Mouse (Mus musculus): ENCODE results near the gene Asb18. TPM values are rescaled to one million over a fixed set of nuclear protein-coding genes. Genes with fewer than 3 reads are reported as not detected.

Gene Asb18
- polyA plus RNA-seq (2015; fragmentation: Illumina TruSeq; extraction: RNeasy Lipid Tissue Mini Kit (QIAGEN cat#74804); ENCODE audit: insufficient read depth, low read depth, low replicate concordance): not detected

DNA sequence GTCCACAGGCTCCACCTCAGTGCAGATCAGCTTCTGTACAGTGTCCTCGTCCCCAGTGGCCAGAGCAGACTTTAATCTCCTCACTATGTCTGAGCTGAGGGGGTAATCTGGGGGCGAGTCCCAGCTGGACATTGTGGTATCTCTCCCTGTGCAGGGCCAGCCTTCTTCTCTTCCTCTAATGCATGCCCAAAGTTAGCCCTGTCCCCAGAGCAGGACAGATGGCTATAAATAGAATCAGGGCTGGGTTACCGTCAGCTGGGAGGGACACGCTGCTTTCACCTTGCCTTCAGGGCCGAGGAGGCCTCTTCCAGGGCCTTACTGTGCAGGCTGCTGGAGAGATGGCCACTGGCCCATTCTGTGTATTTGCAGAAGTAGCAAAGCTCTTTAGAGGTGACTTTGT is at the start of gene Asb18:
Gene Asb18 (minus strand): TSS at position 221 of the 400 bp plus-strand sequence.

DNA sequence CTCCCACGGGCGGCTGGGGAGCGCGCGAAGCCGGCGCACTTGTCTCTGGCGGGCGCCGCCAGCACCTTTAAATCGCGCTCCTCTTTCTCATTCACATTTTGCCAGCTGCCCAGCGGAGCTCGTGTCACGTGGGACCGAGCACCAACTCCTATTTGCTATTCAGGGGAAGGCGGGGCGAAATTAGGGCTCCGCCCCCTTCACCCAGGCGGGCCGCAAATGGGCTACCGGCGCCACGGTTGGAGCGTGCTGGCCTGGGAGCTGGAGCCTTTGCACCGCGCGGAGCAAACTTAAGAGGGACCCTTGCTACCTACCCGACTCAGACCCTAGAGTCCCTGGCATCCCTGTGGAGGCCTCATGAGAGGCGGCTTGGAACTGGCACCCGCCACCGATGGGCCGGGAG is 83.3 kb downstream of the Asb18 start, which contains the start of gene Gbx2:
Gene Gbx2 (minus strand): TSS at position 60 of the 400 bp plus-strand sequence.

Other genes starting within 250 kb of the Asb18 start
- not detected for gene Gbx2, start 83.5 kb downstream of the Asb18 start, polyA plus RNA-seq (2015; fragmentation: Illumina TruSeq; extraction: RNeasy Lipid Tissue Mini Kit (QIAGEN cat#74804); ENCODE audit: insufficient read depth, low read depth, low replicate concordance)
- gene Iqca, start 138.7 kb upstream of the Asb18 start, polyA plus RNA-seq (2015; fragmentation: Illumina TruSeq; extraction: RNeasy Lipid Tissue Mini Kit (QIAGEN cat#74804); ENCODE audit: insufficient read depth, low read depth, low replicate concordance): not detected
- 14.1 TPM for gene Ackr3, start 189.3 kb upstream of the Asb18 start, polyA plus RNA-seq (2015; fragmentation: Illumina TruSeq; extraction: RNeasy Lipid Tissue Mini Kit (QIAGEN cat#74804); ENCODE audit: insufficient read depth, low read depth, low replicate concordance)

Measured in pancreas, adult 10 weeks (tissue).